Mouse (Mus musculus) bone marrow, adult 2 months (tissue): ENCODE data around the gene Specc1.

Experiments
- CTCF ChIP-seq: fragments of 200-500 bp; IDR thresholded peaks from 2 replicates; pipeline ENCODE4 v1.5.1; 2011; ENCODE audit warnings: low read length, control low read depth; ENCODE audit not compliant: control insufficient read depth, insufficient read depth
- POLR2A ChIP-seq: fragments of 200-500 bp; IDR thresholded peaks from 2 replicates; pipeline ENCODE4 v1.6.1; 2011; ENCODE audit warnings: low read depth, mild to moderate bottlenecking, control low read depth, low read length, borderline replicate concordance; ENCODE audit not compliant: control insufficient read depth

- TF ChIP-seq POLR2A: no peak
- TF ChIP-seq CTCF: no peak
Observed at GRCm38 (mm10) chr11:62134191-62134590, 177.6 kb downstream of the Specc1 start.
